Mouse (Mus musculus) stomach, postnatal 0 days (tissue): ENCODE data around the gene Nrcam.

Source experiments
- CTCF ChIP-seq: IDR thresholded peaks from 2 replicates; pipeline ENCODE4 v1.5.1; 2016; ENCODE audit warnings: antibody characterized with exemption, low read depth, mild to moderate bottlenecking, moderate library complexity
- EP300 ChIP-seq: optimal IDR thresholded peaks from 2 replicates; pipeline ENCODE3; 2016; ENCODE audit warnings: antibody characterized with exemption

DNA sequence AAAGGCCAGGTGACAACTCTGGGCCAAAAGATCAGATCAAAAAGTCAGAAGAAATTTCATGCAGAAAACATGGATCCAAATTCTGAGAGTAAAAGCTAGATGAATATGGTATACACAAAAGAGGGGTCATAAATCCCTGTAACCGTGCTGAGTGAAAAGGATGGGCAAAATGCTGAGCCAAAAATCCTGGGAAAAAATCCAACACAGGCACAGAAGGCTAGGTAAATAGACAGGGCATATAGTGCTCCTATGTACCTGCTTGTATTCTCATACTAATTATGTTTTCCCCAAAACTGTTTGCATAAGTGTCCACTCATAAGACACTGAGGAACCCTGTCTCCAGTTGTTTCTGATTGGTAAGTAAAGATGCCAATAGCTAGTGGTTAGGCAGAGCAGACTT, 288.8 kb downstream of the Nrcam start:
- TF ChIP-seq CTCF (no peak), EP300 (no peak)
